Mouse (Mus musculus): ENCODE measurements at regions not wholly inside any gene's neighbourhood (a gene's known extent, or its start where the extent isn't known, plus 50 kb on each side); places are given as distances from the start of the nearest gene placed in this dataset.

DNA sequence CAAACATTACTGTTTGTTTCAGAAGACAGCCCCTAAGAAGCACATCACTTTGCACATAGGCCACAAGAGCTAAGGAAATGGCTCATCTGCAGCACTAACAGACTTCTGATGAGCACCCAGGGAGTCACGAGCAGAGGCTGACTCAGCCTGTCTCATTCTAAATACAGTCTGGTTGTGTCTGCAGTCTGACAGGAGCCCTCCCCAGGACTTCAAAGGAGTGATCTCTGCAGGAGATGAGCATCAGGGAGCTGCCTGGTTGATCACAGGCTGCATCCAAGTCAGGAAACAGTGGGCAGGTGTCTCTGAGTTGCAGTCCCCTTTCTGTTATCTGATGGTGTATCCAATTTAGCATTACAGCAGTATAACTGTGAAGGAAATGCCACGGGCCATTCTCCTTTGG is 188.5 kb upstream of the Myo3a start:
- TF ChIP-seq CTCF (IDR thresholded peaks at IDR 0.05; ENCODE audit: low read depth) (no peak), EP300 (IDR thresholded peaks at IDR 0.05; ENCODE audit: low read depth) (no peak)

All from liver, embryonic 14.5 days (tissue).